Mouse (Mus musculus): ENCODE results near the gene Ccnd1. TPM values are rescaled to one million over a fixed set of nuclear protein-coding genes. Genes with fewer than 3 reads are reported as not detected.

Gene Ccnd1
- 1 to 10 TPM in 1 of 2 experiments, under 1 TPM in 1; 0.40 to 1.5 TPM for polyA plus RNA-seq (2017; shearing (Covaris generic))

DNA sequence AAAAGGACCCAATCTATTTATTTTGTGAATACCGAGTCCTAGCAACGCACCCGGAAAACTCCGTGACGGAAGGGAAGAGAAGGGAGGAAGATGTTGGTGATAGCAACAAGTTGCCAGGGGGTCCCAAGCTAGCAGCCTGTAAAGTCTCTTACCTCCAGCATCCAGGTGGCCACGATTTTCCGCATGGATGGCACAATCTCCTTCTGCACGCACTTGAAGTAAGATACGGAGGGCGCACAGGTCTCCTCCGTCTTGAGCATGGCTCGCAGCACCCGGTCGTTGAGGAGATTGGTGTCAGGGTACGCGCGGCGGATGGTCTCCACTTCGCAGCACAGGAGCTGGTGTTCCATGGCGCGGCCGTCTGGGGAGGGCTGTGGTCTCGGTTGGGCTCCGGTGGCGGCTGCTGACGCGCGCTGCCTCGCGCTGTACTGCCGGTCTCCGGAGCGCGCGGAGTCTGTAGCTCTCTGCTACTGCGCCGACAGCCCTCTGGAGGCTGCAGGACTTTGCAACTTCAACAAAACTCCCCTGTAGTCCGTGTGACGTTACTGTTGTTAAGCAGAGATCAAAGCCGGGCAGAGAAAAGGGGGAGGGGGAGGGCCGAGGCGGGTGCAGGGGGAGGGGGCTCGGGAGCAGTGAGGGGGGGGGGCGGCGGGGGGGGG lies at the start of gene Ccnd1:
Gene Ccnd1, minus strand, starts transcription at position 582 of the 659 bp plus-strand sequence.

DNA sequence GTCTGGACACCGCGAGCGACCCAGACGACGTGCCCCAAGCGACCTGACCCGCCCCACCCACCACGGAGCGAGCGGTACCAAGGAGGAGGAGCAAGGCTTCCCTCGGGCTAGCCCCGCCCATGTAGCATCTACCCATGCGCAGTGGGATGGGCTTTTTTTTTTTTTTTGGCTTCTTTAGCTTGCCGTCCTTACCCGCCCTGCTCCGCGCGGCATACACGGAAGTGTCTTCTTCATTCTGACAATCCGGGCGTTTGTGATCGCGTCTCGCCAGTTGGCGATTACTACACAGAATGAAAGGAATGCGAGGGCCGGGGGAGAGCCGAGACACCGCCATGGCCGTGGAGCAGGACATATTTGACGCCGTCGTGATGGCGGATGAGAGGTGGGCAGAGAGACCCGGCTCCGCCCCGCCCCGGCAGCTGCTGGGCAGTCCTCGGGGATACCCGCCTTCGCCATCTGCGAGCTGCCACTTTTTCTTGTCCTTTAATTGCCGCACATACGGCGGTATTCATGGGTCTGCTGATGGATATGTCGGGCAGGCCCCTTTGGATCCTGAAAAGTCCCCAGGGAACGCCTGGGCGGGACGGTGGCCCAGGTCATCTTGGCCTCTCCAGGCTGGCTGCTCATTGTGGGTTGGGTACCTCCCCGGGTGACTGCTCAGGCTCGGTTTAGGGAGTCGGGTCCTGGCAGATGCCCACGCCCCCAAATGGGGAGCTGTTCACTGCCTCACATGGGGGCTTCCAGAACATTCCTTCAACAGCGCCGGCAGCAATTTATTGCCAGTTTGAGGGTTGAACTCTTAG lies 24.6 kb downstream of the Ccnd1 start, which contains the start of gene LTO1:
Gene LTO1, plus strand, starts transcription at position 153 of the 803 bp plus-strand sequence.

DNA sequence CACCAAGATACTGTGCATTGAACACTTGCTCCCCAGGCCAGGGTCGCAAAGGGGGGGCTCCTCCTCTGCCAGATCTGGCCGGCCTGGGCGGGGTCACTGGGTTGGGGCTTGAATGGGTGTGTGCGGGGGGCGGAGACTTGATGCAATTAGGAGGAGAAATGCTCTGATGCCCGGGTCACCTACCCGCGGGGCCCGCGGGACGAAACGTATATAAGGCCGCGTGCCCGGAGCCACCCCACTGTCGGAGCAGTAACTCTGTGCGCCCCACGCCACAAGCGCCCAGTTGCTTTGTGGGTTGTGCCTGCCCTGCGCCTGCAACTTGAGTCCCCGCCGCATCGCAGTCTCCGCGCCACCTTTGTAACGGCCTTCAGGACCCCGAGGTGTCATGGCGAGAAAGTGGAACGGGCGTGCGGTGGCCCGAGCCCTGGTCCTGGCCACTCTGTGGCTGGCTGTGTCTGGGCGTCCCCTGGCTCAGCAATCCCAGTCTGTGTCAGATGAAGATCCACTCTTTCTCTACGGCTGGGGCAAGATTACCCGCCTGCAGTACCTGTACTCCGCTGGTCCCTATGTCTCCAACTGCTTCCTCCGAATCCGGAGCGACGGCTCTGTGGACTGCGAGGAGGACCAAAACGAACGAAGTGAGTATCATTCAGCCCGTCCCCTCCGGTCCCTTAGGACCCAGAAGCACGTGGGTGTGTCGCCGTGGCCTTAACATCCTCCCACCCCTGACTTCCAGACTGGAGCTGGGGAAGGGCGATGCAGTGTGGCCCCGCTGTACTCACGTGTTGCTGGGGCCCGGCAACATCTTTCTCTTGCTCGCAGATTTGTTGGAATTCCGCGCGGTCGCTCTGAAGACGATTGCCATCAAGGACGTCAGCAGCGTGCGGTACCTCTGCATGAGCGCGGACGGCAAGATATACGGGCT lies 43.2 kb downstream of the Ccnd1 start, which contains the start of gene Fgf15:
Gene Fgf15, plus strand, starts transcription at position 238 of the 925 bp plus-strand sequence.

Other genes with a start within 250 kb of the Ccnd1 start
- 1 to 10 TPM in 1 of 2 experiments, under 1 TPM in 1; 0.66 to 2.3 TPM for gene Ano1, start 188.0 kb downstream of the Ccnd1 start, polyA plus RNA-seq (2017; shearing (Covaris generic))
- gene Fgf3, start 101.8 kb downstream of the Ccnd1 start, polyA plus RNA-seq (2017; shearing (Covaris generic)): under 1 TPM in 1 of 2 experiments, not detected in 1; 0.36 TPM
- 1 to 10 TPM in 1 of 2 experiments, under 1 TPM in 1; 0.16 to 1.2 TPM for gene Fgf4, start 92.6 kb downstream of the Ccnd1 start, polyA plus RNA-seq (2017; shearing (Covaris generic))
- gene Fgf15, start 43.4 kb downstream of the Ccnd1 start, polyA plus RNA-seq (2017; shearing (Covaris generic)): under 1 TPM; 0.45 to 0.69 TPM
- gene LTO1, start 24.8 kb downstream of the Ccnd1 start, polyA plus RNA-seq (2017; shearing (Covaris generic)): 10 to 100 TPM; 22.4 to 32.1 TPM